Mouse (Mus musculus) lung, adult 2 months (tissue): Measurements from ENCODE around the gene Bst2.

Experiments
- CTCF ChIP-seq: fragments of 200-500 bp; IDR thresholded peaks from 2 replicates; pipeline ENCODE4 v1.5.1; 2011; ENCODE audit warnings: mild to moderate bottlenecking, low read length, control low read depth; ENCODE audit not compliant: insufficient read depth
- POLR2A ChIP-seq: fragments of 200-500 bp; IDR thresholded peaks from 2 replicates; pipeline ENCODE4 v1.6.1; 2011; ENCODE audit warnings: low read depth, mild to moderate bottlenecking, control low read depth, low read length, borderline replicate concordance; ENCODE audit errors: extremely low read depth

DNA sequence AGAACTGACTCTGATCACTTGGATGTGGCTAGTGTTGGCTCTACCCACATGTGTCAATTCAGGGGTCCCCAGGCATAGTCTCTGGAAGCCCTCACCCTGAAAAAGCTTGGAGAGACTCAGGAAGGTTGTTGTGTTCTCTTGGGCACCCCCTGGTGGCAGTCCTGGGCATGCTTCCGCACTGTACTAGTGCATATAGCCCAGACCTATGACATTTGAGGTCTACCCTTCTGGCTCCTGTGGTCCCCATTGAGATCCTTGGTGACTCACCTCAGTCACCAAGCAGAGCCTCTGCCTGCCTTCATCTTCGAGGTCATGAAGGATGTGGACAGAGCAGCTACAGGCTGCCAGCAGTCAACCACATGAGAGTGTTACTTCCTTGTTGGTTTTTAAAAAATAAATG is 49.6 kb upstream of the Bst2 start:
- TF ChIP-seq POLR2A, result no peak
- TF ChIP-seq CTCF, result peak; percentile 69
